Mouse (Mus musculus): ENCODE results near the gene Slc35e2. TPM values are rescaled to one million over a fixed set of nuclear protein-coding genes. Genes with fewer than 3 reads are reported as not detected.

Slc35e2 gene
- total RNA-seq, 2 experiments from 2014 or later: 11.2 to 11.4 TPM

- no peak for DNase-seq
These were observed 28.1 kb upstream of the Slc35e2 start for GRCm38 (mm10) chr4:155573155-155573554.

GRCm38 (mm10) chr4:155573876-155574275 is 27.3 kb upstream of the Slc35e2 start:
- intact Hi-C loops (cut with DNase I): no loop called here
- no peak for DNase-seq

More at GRCm38 (mm10) chr4:155573155-155573554, 28.1 kb upstream of the Slc35e2 start:
- intact Hi-C loops (cut with DNase I): no loop called here

- no peak for DNase-seq
- intact Hi-C loops (cut with DNase I): no loop called here
These were observed 26.3 kb upstream of the Slc35e2 start for GRCm38 (mm10) chr4:155574931-155575330.

- no peak for DNase-seq
- intact Hi-C loops (cut with DNase I): no loop called here
These were observed 25.7 kb upstream of the Slc35e2 start for GRCm38 (mm10) chr4:155575521-155575920.

GRCm38 (mm10) chr4:155577132-155577531 is 24.1 kb upstream of the Slc35e2 start:
- no peak for DNase-seq
- intact Hi-C loops (cut with DNase I): no loop called here

- intact Hi-C loops (cut with DNase I): no loop called here
These were observed 23.5 kb upstream of the Slc35e2 start for GRCm38 (mm10) chr4:155577741-155578140.

GRCm38 (mm10) chr4:155578336-155579125 is 22.7 kb upstream of the Slc35e2 start:
- DNase-seq: peak; percentile 65 to 66
- intact Hi-C loops (cut with DNase I): no loop called here

More at GRCm38 (mm10) chr4:155577741-155578140, 23.5 kb upstream of the Slc35e2 start:
- DNase-seq: no peak

- intact Hi-C loops (cut with DNase I): loop anchor here (1.0 kb wide), 1 partner anchor 99 kb away; no protein-coding TSS in a partner anchor
- peak; percentile 60 to 80 for DNase-seq
These were observed 20.8 kb upstream of the Slc35e2 start for GRCm38 (mm10) chr4:155580420-155580819.

GRCm38 (mm10) chr4:155582279-155582905 is 18.8 kb upstream of the Slc35e2 start:
- intact Hi-C loops (cut with DNase I): no loop called here
- DNase-seq: no peak

- DNase-seq: no peak
- intact Hi-C loops (cut with DNase I): no loop called here
These were observed 11.9 kb upstream of the Slc35e2 start for GRCm38 (mm10) chr4:155589356-155589755.

GRCm38 (mm10) chr4:155591012-155591719 is 10.1 kb upstream of the Slc35e2 start:
- intact Hi-C loops (cut with DNase I): no loop called here
- DNase-seq: no peak

GRCm38 (mm10) chr4:155593780-155594179 is 7.4 kb upstream of the Slc35e2 start:
- intact Hi-C loops (cut with DNase I): no loop called here
- DNase-seq: no peak

GRCm38 (mm10) chr4:155595777-155596176 is 5.4 kb upstream of the Slc35e2 start:
- intact Hi-C loops (cut with DNase I): no loop called here

GRCm38 (mm10) chr4:155596606-155597005 is 4.6 kb upstream of the Slc35e2 start:
- intact Hi-C loops (cut with DNase I): no loop called here
- no peak for DNase-seq

More at GRCm38 (mm10) chr4:155595777-155596176, 5.4 kb upstream of the Slc35e2 start:
- DNase-seq: no peak

- DNase-seq: no peak
- intact Hi-C loops (cut with DNase I): no loop called here
These were observed 2.7 kb upstream of the Slc35e2 start for GRCm38 (mm10) chr4:155598536-155598935.

- intact Hi-C loops (cut with DNase I): no loop called here
- DNase-seq: no peak
These were observed 1.1 kb upstream of the Slc35e2 start for GRCm38 (mm10) chr4:155599901-155600825.

- DNase-seq: no peak
- intact Hi-C loops (cut with DNase I): no loop called here
These were observed 811 bp downstream of the Slc35e2 start for GRCm38 (mm10) chr4:155601997-155602456.

- intact Hi-C loops (cut with DNase I): no loop called here
- no peak for DNase-seq
These were observed 1.5 kb downstream of the Slc35e2 start for GRCm38 (mm10) chr4:155602753-155603152.

GRCm38 (mm10) chr4:155603801-155604200 is 2.6 kb downstream of the Slc35e2 start:
- intact Hi-C loops (cut with DNase I): no loop called here
- no peak for DNase-seq

- intact Hi-C loops (cut with DNase I): no loop called here
- no peak for DNase-seq
These were observed 3.9 kb downstream of the Slc35e2 start for GRCm38 (mm10) chr4:155605132-155605531.
